Mouse (Mus musculus) bone marrow macrophage, adult 2 months (primary cell): ENCODE results near the gene Nrxn1.

ENCODE experiments used
- CTCF ChIP-seq: IDR thresholded peaks from 2 replicates; pipeline ENCODE4 v1.5.1; 2012; ENCODE audit warnings: low read depth, mild to moderate bottlenecking, low read length, moderate library complexity
- POLR2A ChIP-seq: IDR thresholded peaks from 2 replicates; pipeline ENCODE4 v1.6.1; 2012; ENCODE audit warnings: mild to moderate bottlenecking, low read depth, low read length, borderline replicate concordance

DNA sequence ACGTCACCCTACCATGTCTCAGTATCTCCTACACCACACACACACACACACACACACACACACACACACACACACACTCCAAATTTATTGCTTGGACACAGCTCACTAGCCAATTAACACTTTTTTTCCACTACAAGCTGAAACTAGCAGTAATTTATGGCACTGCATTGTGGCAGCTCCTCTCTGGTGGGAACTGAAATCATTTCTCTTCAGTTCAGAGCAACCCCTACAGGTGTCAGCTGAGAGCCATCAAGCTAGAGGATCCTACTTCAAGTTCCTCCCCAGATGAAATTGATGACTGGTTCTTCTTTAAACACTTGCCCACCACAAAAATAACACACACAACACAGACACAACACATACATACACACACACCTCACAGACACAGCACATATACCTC, 2.2 kb downstream of the Nrxn1 start:
- no peak for TF ChIP-seq POLR2A
- no peak for TF ChIP-seq CTCF
